Mouse (Mus musculus) telencephalon, adult 2 months (tissue): ENCODE measurements around the gene Trabd.

Experiments
- DNase-seq: peaks from one replicate; pipeline ENCODE4 v3.0.0-alpha.2; 2011; ENCODE audit warnings: low read depth, low spot score

Gene Trabd

DNA sequence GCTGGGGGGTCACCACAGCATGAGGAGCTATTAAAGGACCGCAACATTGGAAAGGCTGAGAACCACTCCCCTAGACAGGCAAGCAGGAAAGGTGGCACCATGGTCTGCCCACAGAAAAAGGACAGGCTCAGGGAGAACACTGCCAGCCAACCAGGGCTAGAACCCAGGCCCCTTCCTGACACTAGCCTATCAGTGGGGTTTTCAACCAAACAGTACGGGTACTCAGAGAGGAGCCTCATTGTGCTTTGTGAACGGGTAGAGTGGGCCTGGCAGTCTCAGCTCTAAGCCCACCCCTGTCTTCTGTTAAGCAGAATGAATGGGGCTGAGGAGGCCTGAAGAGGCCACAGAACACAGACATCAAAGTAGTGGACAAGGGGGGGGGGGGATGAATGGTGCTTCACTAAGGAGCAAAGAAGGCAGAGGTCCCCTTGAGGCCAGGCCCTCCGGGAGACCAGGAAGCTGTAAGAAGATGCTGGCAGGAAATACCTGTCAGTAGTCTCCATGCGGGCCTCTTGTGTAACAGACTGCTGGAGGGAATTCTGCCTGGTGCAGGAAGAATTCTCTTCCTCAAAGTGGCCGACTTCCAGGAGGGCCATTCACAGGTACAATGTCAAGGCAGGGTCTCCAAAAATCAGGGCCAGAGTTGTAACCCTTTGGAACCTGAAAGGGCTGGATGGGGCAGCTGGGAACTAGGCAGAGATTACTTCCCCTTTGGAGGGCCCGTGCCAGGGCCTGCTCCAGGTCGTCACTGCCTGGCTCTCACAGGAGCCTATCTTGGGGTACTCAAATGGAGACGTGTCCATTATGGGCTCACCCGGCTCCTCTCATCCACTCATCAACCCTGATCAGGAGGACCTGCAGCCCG lies at the start of gene Trabd:
Trabd (plus strand) TSS at position 512 of the 865 bp plus-strand sequence.
- DNase-seq: no peak

DNA sequence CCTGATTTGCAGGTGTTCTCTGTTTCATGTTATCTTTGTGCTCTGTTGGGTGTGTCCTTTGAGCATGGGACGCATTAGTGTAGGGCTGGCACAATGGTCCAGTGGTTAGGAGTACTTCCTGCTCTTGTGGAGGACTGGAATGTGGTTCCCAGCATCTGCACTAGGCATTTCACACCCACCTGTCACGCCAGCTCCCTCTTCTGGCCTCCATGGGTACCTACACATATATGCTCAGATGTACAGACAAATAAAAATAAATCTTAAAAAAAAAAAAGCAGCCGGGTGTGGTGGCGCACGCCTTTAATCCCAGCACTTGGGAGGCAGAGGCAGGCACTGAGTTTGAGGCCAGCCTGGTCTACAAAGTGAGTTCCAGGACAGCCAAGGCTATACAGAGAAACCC lies 30.5 kb upstream of the Trabd start:
- DNase-seq: no peak

DNA sequence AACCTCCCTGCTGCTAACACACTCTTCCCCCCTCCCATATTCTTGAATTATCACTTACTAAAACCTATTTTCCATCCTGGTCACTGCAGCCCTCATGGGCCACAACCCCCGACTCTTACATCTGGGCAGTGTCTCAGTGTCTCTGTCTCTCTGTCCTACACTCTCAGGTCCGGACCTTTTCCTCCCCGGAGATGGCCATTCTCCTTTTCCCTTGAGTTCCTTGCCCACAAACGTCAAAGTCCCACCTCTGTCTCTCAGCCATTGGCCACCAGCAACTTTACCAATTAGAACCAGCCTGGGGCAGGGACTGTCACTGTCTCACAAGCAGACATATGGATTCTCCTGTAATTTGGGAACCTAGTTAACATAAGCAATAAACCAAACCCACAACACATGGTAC lies 28.6 kb upstream of the Trabd start:
- no peak for DNase-seq

DNA sequence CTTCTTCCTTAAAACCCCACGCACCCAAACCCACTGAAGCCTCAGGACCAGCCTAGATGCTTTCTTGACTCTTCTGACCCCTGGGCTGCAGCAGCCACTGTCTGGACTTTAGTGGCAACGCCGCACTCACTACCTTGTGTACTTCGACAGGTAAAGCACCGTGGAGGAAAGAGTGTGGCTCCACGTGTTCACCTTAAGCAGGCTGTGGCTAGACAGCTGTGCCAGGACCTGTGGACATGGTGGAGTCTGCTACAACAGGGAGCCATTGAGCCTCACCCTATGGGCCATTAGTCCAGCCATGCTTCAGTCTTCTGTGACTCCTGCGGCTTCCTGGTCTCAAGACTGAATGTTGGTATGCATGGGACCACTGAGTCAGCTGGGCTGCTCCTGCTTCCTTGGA lies 20.3 kb upstream of the Trabd start:
- no peak for DNase-seq

DNA sequence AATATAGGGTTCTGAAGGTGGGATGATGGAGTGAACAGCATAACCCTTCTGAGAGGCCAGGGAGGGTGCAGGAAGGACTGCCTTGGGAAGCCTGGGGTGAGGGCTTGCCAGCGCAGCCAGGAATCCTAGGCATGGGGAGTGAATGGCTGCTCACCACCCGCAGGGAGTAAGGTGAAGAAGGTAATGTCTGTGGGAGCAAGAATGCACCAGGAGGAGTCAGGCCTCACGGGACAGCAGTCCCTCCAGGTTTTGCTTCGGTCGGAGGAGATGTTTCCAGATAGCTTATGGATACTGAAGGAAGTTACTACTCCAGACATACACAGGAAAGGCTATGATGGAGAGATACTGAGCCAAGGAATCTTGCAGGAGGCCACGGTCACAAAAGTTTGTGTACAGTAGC lies 16.2 kb upstream of the Trabd start:
- no peak for DNase-seq

DNA sequence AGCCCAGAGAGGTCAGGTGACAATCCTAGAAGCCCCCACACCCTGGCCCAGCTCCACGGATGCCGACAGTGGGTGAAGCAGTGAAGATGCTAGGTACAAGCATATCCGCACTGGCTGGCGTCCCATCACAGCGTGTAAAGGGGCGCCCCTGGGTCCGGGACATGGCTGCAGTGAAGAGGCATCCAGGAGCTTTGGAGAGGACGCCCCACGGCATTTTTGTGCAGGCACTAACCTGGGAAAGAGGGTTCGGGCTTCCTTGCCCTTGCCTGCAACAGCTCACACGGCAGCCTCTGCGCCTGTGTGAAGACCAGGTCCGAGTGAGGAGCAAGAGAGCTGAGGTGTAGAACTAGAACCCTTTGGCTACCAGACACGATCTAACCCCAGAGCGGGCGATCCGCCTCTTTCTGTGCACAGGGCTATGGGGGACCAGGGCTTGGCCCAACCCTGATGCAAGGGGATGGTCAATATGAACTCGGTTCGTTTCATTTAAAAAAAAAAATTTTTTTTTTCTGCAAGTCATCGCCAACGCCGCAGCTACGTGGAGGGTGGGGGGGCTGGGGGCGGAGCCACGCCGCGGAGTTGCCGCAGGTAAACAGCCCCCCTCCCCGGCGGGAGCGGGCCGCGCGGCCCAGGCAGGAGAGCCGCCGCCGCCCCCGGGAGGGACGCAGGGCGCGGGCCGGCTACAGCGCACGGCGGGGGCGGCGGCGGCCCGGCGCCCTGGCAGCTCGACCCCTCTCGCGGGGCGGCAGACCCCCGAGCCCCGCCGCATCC lies 15.6 kb upstream of the Trabd start, which contains the start of gene Panx2:
Panx2 (plus strand) TSS at position 574 of the 771 bp plus-strand sequence.
- no peak for DNase-seq

DNA sequence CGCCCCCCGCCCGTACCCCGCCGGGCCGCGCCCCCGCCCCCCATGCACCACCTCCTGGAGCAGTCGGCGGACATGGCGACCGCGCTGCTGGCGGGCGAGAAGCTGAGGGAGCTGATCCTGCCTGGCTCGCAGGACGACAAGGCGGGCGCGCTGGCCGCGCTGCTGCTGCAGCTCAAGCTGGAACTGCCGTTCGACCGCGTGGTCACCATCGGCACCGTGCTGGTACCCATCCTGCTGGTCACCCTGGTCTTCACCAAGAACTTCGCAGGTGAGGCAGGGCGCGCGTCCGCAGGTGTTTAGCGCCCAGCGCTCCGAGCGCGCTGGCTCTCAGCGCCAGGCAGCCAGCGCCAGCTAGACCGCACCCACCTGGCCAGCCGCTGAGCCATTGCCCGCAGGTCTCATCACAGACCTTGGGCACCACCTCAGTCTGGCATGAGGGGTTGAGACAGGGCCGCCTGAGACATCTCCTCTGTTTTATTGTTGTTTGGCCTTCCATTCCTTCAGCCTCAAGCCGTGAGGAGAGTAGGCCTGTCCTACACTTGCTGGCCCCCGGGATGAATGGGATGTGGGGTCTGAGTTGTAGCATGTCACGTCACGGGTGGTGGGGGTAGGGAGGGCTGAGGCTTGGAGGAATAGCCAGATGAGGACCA lies 14.8 kb upstream of the Trabd start:
- no peak for DNase-seq

DNA sequence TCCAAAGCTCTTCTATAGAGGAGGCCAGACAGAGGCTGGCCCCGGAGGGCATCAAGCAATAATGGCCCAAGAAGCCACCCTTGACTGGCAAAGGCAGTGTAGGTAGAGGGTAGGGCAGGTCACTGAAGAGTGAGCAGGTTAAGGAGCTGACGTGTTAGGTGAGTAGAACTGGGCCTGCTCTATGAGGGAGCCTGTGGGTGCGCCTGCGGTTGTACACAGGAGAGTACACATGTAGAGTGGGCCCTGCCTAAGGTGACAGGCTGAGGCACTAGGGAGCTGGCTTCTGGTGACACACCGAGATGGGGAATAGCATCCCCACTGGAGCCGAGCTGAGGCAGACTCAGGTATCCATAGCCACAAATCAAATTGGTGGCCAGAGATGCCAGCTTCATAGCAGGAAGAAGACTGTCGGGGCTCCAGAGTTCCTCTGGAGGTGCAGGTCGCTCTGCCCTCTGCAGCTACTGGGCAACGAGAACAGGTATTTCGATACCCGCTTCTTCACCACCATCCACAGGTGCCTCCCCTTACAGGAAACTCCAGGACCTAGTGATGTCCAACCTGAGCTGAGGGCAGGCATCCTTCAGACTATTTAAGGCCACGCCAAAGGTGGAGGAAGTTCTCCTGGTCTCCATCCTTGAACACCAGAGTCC lies 14.0 kb upstream of the Trabd start:
- no peak for DNase-seq

DNA sequence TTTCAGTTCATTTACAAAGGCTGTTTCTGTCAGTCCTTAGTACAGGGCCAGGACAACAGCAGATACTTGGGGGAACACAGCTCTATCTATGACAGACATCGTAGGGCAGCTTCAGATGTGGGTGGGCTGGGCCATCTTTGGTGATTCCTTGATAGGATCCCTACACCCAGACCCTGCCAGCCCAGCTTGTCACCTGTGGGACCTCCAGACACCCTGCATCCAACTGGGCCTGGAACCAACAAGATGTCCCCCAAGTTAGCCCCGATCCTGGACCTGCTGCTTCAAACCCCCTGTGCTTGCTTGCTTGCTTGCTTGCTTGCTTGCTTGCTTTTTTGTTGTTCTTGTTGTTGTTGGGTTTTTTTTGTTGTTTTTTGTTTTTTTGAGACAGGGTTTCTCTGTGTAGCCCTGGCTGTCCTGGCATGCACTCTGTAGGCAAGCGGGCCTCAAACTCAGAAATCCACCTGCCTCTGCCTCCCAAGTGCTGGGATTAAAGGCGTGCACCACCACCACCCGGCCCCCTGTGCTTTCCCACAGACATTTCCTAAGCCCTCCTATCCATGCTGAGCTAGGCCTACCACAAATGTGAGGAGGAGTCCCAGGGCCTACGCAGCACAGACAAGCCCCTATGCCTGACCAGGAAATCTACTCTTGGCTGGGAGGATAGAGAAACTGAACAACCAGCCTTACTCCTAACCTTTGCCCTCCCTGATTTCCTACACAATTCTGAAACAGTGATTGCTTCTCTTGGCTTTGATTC lies 13.0 kb upstream of the Trabd start:
- no peak for DNase-seq

DNA sequence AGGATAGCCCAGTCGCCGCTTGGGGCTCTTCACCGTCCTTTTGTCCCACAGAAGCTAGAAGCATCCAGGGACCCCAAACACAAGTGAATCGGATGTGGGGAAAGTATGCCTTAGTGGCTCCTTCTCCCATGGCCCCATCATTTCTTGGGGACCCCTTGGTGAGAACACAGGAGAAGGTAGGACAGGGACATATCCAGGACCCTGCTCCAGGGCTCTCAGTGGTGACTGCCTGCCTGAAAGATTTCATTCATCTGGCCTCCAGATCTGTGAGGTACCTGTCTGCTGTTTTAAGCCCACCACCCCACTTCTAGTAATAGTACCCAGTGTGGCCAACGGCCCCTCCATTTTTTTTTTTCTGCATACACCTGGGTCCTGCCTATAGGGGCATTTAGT lies 12.4 kb upstream of the Trabd start:
- DNase-seq: no peak

DNA sequence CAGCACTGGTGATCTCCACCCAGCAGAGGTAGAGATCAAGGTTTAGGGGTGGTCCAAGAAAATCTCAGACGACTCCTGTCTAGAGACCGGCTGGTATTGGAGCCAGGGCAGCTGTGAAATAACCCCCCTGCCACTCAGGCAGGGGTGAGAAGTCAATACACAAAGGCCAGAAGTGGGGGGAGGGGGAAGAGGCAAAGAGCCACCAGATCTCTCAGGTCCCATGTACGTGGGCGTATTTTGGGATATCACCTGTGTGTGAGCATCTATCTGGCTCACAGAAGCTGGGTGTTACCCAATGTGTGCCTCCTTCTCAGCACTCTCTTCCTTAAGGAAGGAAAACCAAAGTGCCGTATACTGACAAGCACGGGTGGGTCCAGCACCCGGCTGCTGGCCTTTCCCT lies 11.9 kb upstream of the Trabd start:
- DNase-seq: no peak

DNA sequence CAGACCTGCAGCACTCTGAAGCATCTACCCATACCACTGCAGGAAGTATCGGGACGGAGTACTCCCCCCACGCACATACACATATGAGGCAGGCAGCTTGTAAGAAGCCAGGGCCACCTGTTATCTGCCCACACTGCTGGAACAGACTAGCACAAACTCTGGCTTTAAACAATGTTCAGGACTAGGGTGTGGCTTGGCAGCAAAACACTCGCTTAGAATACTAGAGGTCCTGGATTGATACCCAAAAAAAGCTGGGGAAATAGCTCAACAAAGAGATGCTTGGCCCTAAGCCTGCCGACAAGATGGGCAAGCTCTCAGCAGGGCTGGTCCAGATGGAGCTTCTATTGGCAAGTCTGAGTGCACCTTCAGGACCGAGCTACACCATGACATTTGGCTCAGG lies 11.4 kb upstream of the Trabd start:
- DNase-seq: peak; percentile 85

DNA sequence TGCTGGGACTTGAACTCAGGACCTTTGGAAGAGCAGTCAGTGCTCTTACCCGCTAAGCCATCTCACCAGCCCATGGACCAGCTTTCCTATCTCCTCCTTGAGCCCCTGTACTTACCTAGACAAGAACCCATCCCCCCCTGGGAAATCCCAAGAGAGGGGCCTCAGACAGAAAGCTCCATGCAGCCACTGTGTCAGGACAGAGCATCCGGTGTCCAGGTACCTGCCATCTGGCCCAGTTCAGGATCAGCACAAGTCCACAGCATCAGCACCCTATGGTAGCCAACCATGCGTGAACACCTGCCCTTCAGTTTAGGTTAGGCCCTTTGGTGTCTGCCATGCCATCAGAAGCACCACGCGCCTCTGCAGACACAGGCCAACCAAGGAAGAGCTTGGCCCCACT lies 10.0 kb upstream of the Trabd start:
- no peak for DNase-seq

DNA sequence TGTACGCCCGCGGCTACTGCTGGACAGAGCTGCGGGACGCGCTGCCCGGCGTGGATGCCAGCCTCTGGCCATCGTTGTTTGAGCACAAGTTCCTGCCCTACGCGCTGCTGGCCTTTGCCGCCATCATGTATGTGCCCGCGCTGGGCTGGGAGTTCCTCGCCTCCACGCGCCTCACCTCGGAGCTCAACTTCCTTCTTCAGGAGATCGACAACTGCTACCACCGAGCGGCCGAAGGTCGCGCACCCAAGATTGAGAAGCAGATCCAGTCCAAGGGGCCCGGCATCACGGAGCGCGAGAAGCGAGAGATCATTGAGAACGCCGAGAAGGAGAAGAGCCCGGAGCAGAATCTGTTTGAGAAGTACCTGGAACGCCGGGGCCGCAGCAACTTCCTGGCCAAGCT lies 7.3 kb upstream of the Trabd start:
- DNase-seq: no peak

DNA sequence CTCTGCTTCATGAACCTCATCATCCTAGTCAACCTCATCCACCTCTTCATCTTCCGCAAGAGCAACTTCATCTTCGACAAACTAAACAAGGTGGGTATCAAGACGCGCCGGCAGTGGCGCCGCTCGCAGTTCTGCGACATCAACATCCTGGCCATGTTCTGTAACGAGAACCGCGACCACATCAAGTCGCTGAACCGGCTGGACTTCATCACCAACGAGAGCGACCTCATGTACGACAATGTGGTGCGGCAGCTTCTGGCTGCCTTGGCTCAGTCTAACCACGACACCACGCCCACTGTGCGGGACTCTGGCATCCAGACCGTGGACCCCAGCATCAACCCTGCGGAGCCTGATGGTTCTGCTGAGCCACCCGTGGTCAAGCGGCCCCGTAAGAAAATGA lies 6.7 kb upstream of the Trabd start:
- DNase-seq: no peak

DNA sequence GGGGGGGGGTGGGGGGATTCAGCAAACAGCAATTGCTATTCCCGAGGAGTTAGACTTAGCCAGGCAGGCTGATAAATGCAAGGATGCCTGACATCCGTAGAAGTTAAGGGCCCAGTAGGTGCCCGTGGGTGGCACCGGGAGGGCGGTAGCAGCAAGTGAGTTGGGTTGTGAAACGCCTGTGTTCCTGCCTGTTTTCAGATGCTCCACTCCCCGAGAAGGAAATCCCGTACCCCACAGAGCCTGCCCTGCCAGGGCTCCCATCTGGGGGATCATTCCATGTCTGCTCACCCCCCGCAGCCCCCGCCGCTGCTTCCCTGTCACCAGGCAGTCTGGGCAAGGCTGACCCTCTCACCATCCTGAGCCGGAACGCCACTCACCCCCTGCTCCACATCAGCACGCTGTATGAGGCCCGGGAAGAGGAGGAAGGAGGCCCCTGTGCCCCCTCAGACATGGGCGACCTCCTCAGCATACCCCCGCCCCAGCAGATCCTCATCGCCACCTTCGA lies 5.5 kb upstream of the Trabd start:
- DNase-seq: no peak

DNA sequence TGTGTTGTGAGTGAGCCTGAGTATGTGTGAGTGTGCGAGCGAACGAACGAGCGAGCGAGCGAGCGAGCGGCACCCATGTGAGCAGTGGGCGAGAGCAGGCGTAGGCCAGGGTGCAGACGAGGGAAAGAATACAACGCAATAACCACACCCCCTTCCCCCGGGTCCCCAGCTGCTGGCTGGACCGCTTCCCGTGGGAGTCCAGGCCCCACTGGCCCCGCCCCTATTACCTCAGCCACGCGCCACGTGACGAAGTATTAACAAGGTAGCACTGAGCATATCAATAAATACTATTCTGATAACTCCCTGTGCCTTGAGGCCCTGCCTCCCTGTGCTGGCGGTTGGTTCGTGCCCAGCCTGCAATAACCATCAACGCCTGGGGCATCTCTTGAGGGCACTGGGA lies 4.3 kb upstream of the Trabd start:
- DNase-seq: no peak

DNA sequence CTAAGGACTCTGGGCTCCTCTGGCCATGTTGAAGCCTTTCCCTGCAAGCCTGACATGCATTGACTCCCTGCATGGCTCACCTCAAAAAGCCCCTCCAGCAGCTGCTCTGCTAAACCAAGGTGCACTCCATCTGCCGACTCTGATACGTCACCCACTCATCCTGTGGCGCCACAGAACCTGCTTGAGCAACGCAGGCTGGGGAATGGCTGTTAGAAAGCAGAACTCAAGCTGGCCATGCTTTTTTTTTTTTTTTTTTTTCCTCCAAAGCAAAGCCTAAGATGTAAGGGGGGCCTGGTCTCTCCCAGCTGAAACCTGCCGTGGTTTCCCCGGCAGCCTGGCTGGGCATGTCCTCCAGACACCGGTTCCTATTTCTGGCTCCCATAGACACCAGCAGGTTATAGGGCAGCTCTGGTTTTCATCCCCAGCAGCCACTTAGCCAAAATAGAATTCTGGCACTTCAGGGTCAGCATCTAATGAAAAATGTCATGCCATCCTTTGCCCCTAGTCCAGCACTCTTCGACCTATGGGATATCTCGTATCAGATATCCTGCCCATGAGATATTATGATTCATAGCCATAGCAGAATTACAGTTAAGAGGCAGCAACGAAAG lies 826 bp upstream of the Trabd start:
- no peak for DNase-seq

DNA sequence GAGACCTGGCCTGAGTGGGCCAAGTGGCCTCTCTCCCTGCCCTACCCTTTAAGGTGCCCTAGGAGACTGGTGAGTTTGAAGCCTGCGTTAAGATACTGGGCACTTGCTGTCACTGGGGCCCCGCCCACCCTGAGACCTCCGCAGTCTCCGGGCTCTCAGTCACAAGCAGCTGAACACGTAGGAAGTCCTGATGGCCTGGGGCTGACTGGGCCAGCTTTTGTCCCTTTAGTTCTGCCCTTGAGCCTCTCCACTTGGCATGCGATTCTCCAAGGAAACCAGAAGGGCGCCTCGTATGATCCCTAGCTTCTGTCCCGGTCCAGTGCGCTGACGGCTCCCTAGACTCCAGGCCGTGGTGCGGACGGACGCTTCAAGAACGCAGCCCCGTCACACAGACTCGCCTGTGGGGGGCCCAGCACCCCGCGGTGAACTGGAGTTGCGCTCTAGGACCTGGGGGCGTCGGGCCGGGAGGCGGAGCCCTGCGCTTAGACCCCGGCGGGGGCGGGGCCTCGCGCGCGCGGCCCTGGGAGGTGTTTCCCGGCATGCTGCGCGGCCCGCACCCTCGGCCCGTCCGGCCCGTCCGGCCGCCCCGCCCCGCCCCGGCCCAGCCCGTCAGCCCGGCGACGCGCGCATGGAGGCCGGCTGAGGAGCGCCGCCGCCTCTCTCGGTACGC lies 689 bp downstream of the Trabd start:
- DNase-seq: peak; percentile 77

DNA sequence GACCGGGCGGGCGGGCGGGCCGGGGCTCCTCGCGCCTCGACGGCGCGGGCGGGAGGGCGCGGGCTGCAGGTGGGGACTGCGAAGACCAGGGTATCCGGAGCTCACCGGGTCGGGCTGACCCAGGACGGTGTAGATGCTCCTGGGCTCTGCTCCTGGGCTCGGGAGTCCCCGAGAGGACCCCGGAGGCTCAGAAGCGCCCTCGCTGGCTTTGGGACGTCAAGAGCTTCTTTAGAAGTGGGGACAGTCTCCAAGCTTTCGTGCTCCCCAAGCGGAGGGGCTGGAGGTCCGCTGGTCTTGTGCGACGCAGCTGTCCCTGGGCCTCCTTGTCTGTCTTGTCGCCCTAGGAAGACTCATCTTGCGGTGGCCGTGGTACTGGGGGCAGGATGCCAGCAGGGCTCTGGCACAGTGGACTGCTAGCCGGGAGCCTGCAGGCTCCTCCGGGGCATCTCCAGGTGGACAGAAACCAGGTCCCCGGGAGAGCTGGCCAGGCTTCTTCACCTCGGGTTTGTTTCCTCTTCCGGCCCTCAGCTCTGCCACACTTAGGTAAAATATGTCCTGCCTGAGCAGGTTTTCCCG lies 1.3 kb downstream of the Trabd start:
- DNase-seq: no peak
